Comparison of ENCODE assay signal across 9 mouse cellular contexts in genomic region chr5:77355307-77356265, GRCm38 (mm10). TPM values are rescaled to one million over a fixed set of nuclear protein-coding genes. Genes with fewer than 3 reads are reported as not detected.
DNase-seq lines count a peak whose midpoint lies in the region; ATAC-seq and TF ChIP-seq lines count a peak whose summit lies in the region.
"Had no signal": no experiment of that assay in that cellular context is flagged by ENCODE, and none has a peak within 500 bp of the region (broad histone marks: within the 10 kb centered on the region; RNA-seq: fewer than 3 reads in every experiment).

No protein-coding gene starts in this region.

- peaks cover 7% of the 10 kb centered on the region for H3K36me3 ChIP-seq in heart, embryonic 13.5 days
- H3K36me3 ChIP-seq in lung, postnatal 0 days (ENCODE audit: insufficient read depth, low read length), result no peaks in the 10 kb centered on the region; the same call in 1 of the 2 replicates
- H3K36me3 ChIP-seq in kidney, embryonic 15.5 days, result peaks cover 9% of the 10 kb centered on the region
- H3K36me3 ChIP-seq in stomach, embryonic 15.5 days, result no peaks in the 10 kb centered on the region; the same call in 1 of the 2 replicates

- no peak overlapping the region for H3K4me2 ChIP-seq in heart, embryonic 13.5 days
- H3K4me2 ChIP-seq in lung, postnatal 0 days (replicated peaks; ENCODE audit: low read depth, low read length), result peak overlapping the region; percentile 27; the same call in 1 of the 2 replicates
- peak overlapping the region; percentile 53; the same call in 1 of the 2 replicates for H3K4me2 ChIP-seq in kidney, embryonic 15.5 days
- H3K4me2 ChIP-seq in stomach, embryonic 15.5 days, result no peak overlapping the region; the same call in 1 of the 2 replicates

- no peak for TF ChIP-seq CTCF in lung, postnatal 0 days (IDR thresholded peaks at IDR 0.05)

- peaks cover 33% of the 10 kb centered on the region for H3K4me1 ChIP-seq in heart, embryonic 13.5 days
- peaks cover 28% of the 10 kb centered on the region for H3K4me1 ChIP-seq in lung, postnatal 0 days (ENCODE audit: insufficient read depth, low read depth, low read length)
- H3K4me1 ChIP-seq in kidney, embryonic 15.5 days, result peaks cover 68% of the 10 kb centered on the region
- H3K4me1 ChIP-seq in stomach, embryonic 15.5 days, result peaks cover 27% of the 10 kb centered on the region; the same call in 1 of the 2 replicates

- 0 out of 2 replicates have a peak overlapping the region, but pooled peaks have one; percentile 17 for H3K27ac ChIP-seq in heart, embryonic 13.5 days (replicated peaks)
- H3K27ac ChIP-seq in lung, postnatal 0 days (ENCODE audit: low read length), result peak overlapping the region; percentile 77
- H3K27ac ChIP-seq in kidney, embryonic 15.5 days, result peak overlapping the region; percentile 98
- peak overlapping the region; percentile 83 for H3K27ac ChIP-seq in stomach, embryonic 15.5 days

- peaks cover 8% of the 10 kb centered on the region for H3K27me3 ChIP-seq in heart, embryonic 13.5 days (replicated peaks)
- H3K27me3 ChIP-seq in lung, postnatal 0 days (replicated peaks; ENCODE audit: insufficient read depth, low read length), result no peaks in the 10 kb centered on the region
- H3K27me3 ChIP-seq in kidney, embryonic 15.5 days, result no peaks in the 10 kb centered on the region
- no peaks in the 10 kb centered on the region for H3K27me3 ChIP-seq in stomach, embryonic 15.5 days (replicated peaks)

- 66% methylated on average over 19 of the region's 19 CpGs for WGBS in heart, embryonic 13.5 days
- WGBS in lung, postnatal 0 days, result 52% methylated on average over 19 of the region's 19 CpGs
- WGBS in kidney, embryonic 15.5 days, result 63% methylated on average over 19 of the region's 19 CpGs
- WGBS in stomach, embryonic 15.5 days, result 68% methylated on average over 19 of the region's 19 CpGs

- intact Hi-C loops in heart, postnatal 14 days (cut with DNase I), result loop anchor here (2.0 to 5.0 kb wide), 2 partner anchors 52 to 105 kb away; partner anchors contain the start of gene Igfbp7

- DNase-seq in heart, postnatal 14 days, result no peak
- DNase-seq in lung, postnatal 0 days (ENCODE audit: low spot score), result peak; percentile 65
- DNase-seq in lung, postnatal 25 days (ENCODE audit: low spot score), result no peak
- no peak for DNase-seq in cerebellum, adult 8-10 months
- DNase-seq: cerebellum, postnatal 25 days had no signal

- H3K9me3 ChIP-seq in heart, embryonic 13.5 days, result no peaks in the 10 kb centered on the region
- H3K9me3 ChIP-seq in lung, postnatal 0 days (ENCODE audit: low read length), result no peaks in the 10 kb centered on the region
- no peaks in the 10 kb centered on the region for H3K9me3 ChIP-seq in kidney, embryonic 15.5 days (replicated peaks)
- no peaks in the 10 kb centered on the region for H3K9me3 ChIP-seq in stomach, embryonic 15.5 days

- no peak for ATAC-seq in heart, embryonic 13.5 days (ENCODE audit: extremely low read depth, insufficient number of reproducible peaks, low FRiP score, low TSS enrichment)
- ATAC-seq in lung, postnatal 0 days, result no peak
- ATAC-seq in kidney, embryonic 15.5 days (replicated peaks; ENCODE audit: low FRiP score), result no peak
- no peak for ATAC-seq in stomach, embryonic 15.5 days (ENCODE audit: insufficient read depth, low FRiP score, low read depth)
- ATAC-seq in megakaryocyte progenitor cell, adult 5-6 weeks (replicated peaks; ENCODE audit: poor library complexity), result no peak

- no peak overlapping the region for H3K4me3 ChIP-seq in heart, embryonic 13.5 days
- no peak overlapping the region for H3K4me3 ChIP-seq in lung, postnatal 0 days (ENCODE audit: low read depth, low read length)
- H3K4me3 ChIP-seq in kidney, embryonic 15.5 days (replicated peaks), result no peak overlapping the region
- H3K4me3 ChIP-seq in stomach, embryonic 15.5 days (replicated peaks), result no peak overlapping the region

- no peak overlapping the region for H3K9ac ChIP-seq in heart, embryonic 13.5 days
- no peak overlapping the region for H3K9ac ChIP-seq in lung, postnatal 0 days (replicated peaks; ENCODE audit: low read depth)
- no peak overlapping the region for H3K9ac ChIP-seq in kidney, embryonic 15.5 days
- no peak overlapping the region for H3K9ac ChIP-seq in stomach, embryonic 15.5 days

- peak; percentile 47; the same call in 1 of the 2 replicates for TF ChIP-seq EP300 in lung, postnatal 0 days (IDR thresholded peaks at IDR 0.05)

RNA-seq across cellular contexts. Expression of gene Polr2b, which starts 45.6 kb away (rescaled TPM):
- 34.6 and 37.6 TPM in 2 replicates for polyA plus RNA-seq in heart, embryonic 13.5 days (2015; fragmentation: Nextera tagmentation; extraction: Ambion mirVana)
- total RNA-seq in heart, postnatal 14 days (2021), result 10 to 100 TPM; 31.5 to 31.8 TPM
- polyA plus RNA-seq in lung, postnatal 0 days (2015; fragmentation: Nextera tagmentation; extraction: Ambion mirVana), result 23.6 and 26.2 TPM in 2 replicates
- 67.0 and 69.5 TPM in 2 replicates for polyA plus RNA-seq in kidney, embryonic 15.5 days (2015; fragmentation: Nextera tagmentation; extraction: Ambion mirVana)
- polyA plus RNA-seq in stomach, embryonic 15.5 days (2015; fragmentation: Nextera tagmentation; extraction: Ambion mirVana), result 52.1 and 56.3 TPM in 2 replicates
- total RNA-seq in megakaryocyte progenitor cell, adult 5-6 weeks (2015), result 95.0 and 110 TPM in 2 replicates
- 138 and 151 TPM in 2 replicates for total RNA-seq in megakaryocyte progenitor cell, adult 5-6 weeks (2017)

RNA-seq across cellular contexts. Expression of gene Noa1, which starts 45.7 kb away (rescaled TPM):
- polyA plus RNA-seq in heart, embryonic 13.5 days (2015; fragmentation: Nextera tagmentation; extraction: Ambion mirVana), result 18.8 and 19.2 TPM in 2 replicates
- 10 to 100 TPM; 18.0 to 21.0 TPM for total RNA-seq in heart, postnatal 14 days (2021)
- 11.6 and 13.6 TPM in 2 replicates for polyA plus RNA-seq in lung, postnatal 0 days (2015; fragmentation: Nextera tagmentation; extraction: Ambion mirVana)
- 35.7 and 36.2 TPM in 2 replicates for polyA plus RNA-seq in kidney, embryonic 15.5 days (2015; fragmentation: Nextera tagmentation; extraction: Ambion mirVana)
- 32.0 and 32.2 TPM in 2 replicates for polyA plus RNA-seq in stomach, embryonic 15.5 days (2015; fragmentation: Nextera tagmentation; extraction: Ambion mirVana)
- total RNA-seq in megakaryocyte progenitor cell, adult 5-6 weeks (2015), result 58.5 and 59.2 TPM in 2 replicates
- 16.8 and 17.9 TPM in 2 replicates for total RNA-seq in megakaryocyte progenitor cell, adult 5-6 weeks (2017)

RNA-seq across cellular contexts. Expression of gene Igfbp7, which starts 52.3 kb away (rescaled TPM):
- polyA plus RNA-seq in heart, embryonic 13.5 days (2015; fragmentation: Nextera tagmentation; extraction: Ambion mirVana), result 30.2 and 32.4 TPM in 2 replicates
- total RNA-seq in heart, postnatal 14 days (2021), result 100 to 1,000 TPM; 437 to 440 TPM
- 756 and 780 TPM in 2 replicates for polyA plus RNA-seq in lung, postnatal 0 days (2015; fragmentation: Nextera tagmentation; extraction: Ambion mirVana)
- 343 and 354 TPM in 2 replicates for polyA plus RNA-seq in kidney, embryonic 15.5 days (2015; fragmentation: Nextera tagmentation; extraction: Ambion mirVana)
- polyA plus RNA-seq in stomach, embryonic 15.5 days (2015; fragmentation: Nextera tagmentation; extraction: Ambion mirVana), result 146 and 174 TPM in 2 replicates
- total RNA-seq in megakaryocyte progenitor cell, adult 5-6 weeks (2015), result 0.96 and 1.5 TPM in 2 replicates
- 0.44 and 0.79 TPM in 2 replicates for total RNA-seq in megakaryocyte progenitor cell, adult 5-6 weeks (2017)

Comparison
In these comparisons a context has a peak if more than half of its experiments do, and no peak if none do; other contexts are left out.
1. H3K27ac ChIP-seq: peak in every context shown above with its lines; median percentile 98 in kidney, embryonic 15.5 days; 83 in stomach, embryonic 15.5 days; 77 in lung, postnatal 0 days; 17 in heart, embryonic 13.5 days.
2. H3K4me2 ChIP-seq: peak in lung, postnatal 0 days (single experiment) and kidney, embryonic 15.5 days (single experiment); none in heart, embryonic 13.5 days (single experiment) and stomach, embryonic 15.5 days (single experiment).